Mouse (Mus musculus): ENCODE measurements around the gene Mpl. TPM values are rescaled to one million over a fixed set of nuclear protein-coding genes. Genes with fewer than 3 reads are reported as not detected.

Gene Mpl
- polyA plus RNA-seq, 1 experiment from 2014 or later: 0.10 TPM

- Histone ChIP-seq H3K4me2 (replicated peaks; ENCODE audit: low read depth) (no peak overlapping the region), H3K9ac (ENCODE audit: low read depth, low read length) (no peak overlapping the region), H3K4me3 (ENCODE audit: low read depth, low read length) (no peak overlapping the region), H3K27me3 (replicated peaks; ENCODE audit: control insufficient read depth, insufficient read depth, low read length) (no peaks in the 10 kb centered on the region), H3K36me3 (ENCODE audit: control insufficient read depth, insufficient read depth) (peaks cover 35% of the 10 kb centered on the region), H3K27ac (ENCODE audit: low read depth, low read length) (no peak overlapping the region), H3K9me3 (ENCODE audit: control insufficient read depth) (no peaks in the 10 kb centered on the region), H3K4me1 (replicated peaks; ENCODE audit: control insufficient read depth, insufficient read depth, low read length) (peaks cover 4% of the 10 kb centered on the region; the same call in 1 of the 2 replicates)
- WGBS: 86% methylated on average over 5 of the region's 5 CpGs
- ATAC-seq: no peak
- no peak for TF ChIP-seq CTCF (IDR thresholded peaks at IDR 0.05; ENCODE audit: low read depth)
Observed at GRCm38 (mm10) chr4:118410871-118411270, 46.4 kb downstream of the Mpl start.

- WGBS: under 1% methylated on average over 53 of the region's 53 CpGs
Observed at GRCm38 (mm10) chr4:118409142-118409900, 48.0 kb downstream of the Mpl start, which contains the start of the genes Szt2 and Med8. Gene Szt2, minus strand, starts transcription at chr4:118409273. Gene Med8, plus strand, starts transcription at chr4:118409337.

GRCm38 (mm10) chr4:118402701-118403100 lies 54.6 kb downstream of the Mpl start:
- no peak for ATAC-seq
- no peak for TF ChIP-seq CTCF (IDR thresholded peaks at IDR 0.05; ENCODE audit: low read depth)
- no peaks in the 10 kb centered on the region for H3K9me3 ChIP-seq (ENCODE audit: control insufficient read depth)
- no peaks in the 10 kb centered on the region for H3K27me3 ChIP-seq (replicated peaks; ENCODE audit: control insufficient read depth, insufficient read depth, low read length)
- 92% methylated on average over 12 of the region's 12 CpGs for WGBS
- no peak overlapping the region for H3K9ac ChIP-seq (ENCODE audit: low read depth, low read length)
- H3K4me3 ChIP-seq (ENCODE audit: low read depth, low read length): no peak overlapping the region
- no peak overlapping the region for H3K4me2 ChIP-seq (replicated peaks; ENCODE audit: low read depth)
- peaks cover 60% of the 10 kb centered on the region for H3K36me3 ChIP-seq (ENCODE audit: control insufficient read depth, insufficient read depth)
- H3K4me1 ChIP-seq (replicated peaks; ENCODE audit: control insufficient read depth, insufficient read depth, low read length): no peaks in the 10 kb centered on the region
- no peak overlapping the region for H3K27ac ChIP-seq (ENCODE audit: low read depth, low read length)

More at GRCm38 (mm10) chr4:118409142-118409900, 48.0 kb downstream of the Mpl start, which contains the start of the genes Szt2 and Med8:
- peak; percentile 96 for ATAC-seq
- no peak for TF ChIP-seq CTCF (IDR thresholded peaks at IDR 0.05; ENCODE audit: low read depth)
- Histone ChIP-seq H3K4me2 (replicated peaks; ENCODE audit: low read depth) (peak within 1 kb of the TSS; percentile 81), H3K4me1 (replicated peaks; ENCODE audit: control insufficient read depth, insufficient read depth, low read length) (peaks cover 4% of the 10 kb centered on the region; the same call in 1 of the 2 replicates), H3K9me3 (ENCODE audit: control insufficient read depth) (no peaks in the 10 kb centered on the region), H3K4me3 (ENCODE audit: low read depth, low read length) (peak within 1 kb of the TSS; percentile 83), H3K36me3 (ENCODE audit: control insufficient read depth, insufficient read depth) (peaks cover 26% of the 10 kb centered on the region), H3K27ac (ENCODE audit: low read depth, low read length) (peak within 1 kb of the TSS; percentile 73), H3K27me3 (replicated peaks; ENCODE audit: control insufficient read depth, insufficient read depth, low read length) (no peaks in the 10 kb centered on the region), H3K9ac (ENCODE audit: low read depth, low read length) (peak within 1 kb of the TSS; percentile 82)

- 84% methylated on average over 5 of the region's 5 CpGs for WGBS
- H3K4me2 ChIP-seq (replicated peaks; ENCODE audit: low read depth): no peak overlapping the region
- no peaks in the 10 kb centered on the region for H3K27me3 ChIP-seq (replicated peaks; ENCODE audit: control insufficient read depth, insufficient read depth, low read length)
- H3K9ac ChIP-seq (ENCODE audit: low read depth, low read length): no peak overlapping the region
- H3K9me3 ChIP-seq (ENCODE audit: control insufficient read depth): no peaks in the 10 kb centered on the region
- no peaks in the 10 kb centered on the region for H3K4me1 ChIP-seq (replicated peaks; ENCODE audit: control insufficient read depth, insufficient read depth, low read length)
- no peak for TF ChIP-seq CTCF (IDR thresholded peaks at IDR 0.05; ENCODE audit: low read depth)
- no peak overlapping the region for H3K4me3 ChIP-seq (ENCODE audit: low read depth, low read length)
- no peak for ATAC-seq
- H3K36me3 ChIP-seq (ENCODE audit: control insufficient read depth, insufficient read depth): peaks cover 66% of the 10 kb centered on the region
- no peak overlapping the region for H3K27ac ChIP-seq (ENCODE audit: low read depth, low read length)
Observed at GRCm38 (mm10) chr4:118401918-118402317, 55.4 kb downstream of the Mpl start.

GRCm38 (mm10) chr4:118401421-118401820 lies 55.9 kb downstream of the Mpl start:
- no peak for ATAC-seq
- Histone ChIP-seq H3K27ac (ENCODE audit: low read depth, low read length) (no peak overlapping the region), H3K36me3 (ENCODE audit: control insufficient read depth, insufficient read depth) (peaks cover 71% of the 10 kb centered on the region), H3K4me3 (ENCODE audit: low read depth, low read length) (no peak overlapping the region), H3K4me1 (replicated peaks; ENCODE audit: control insufficient read depth, insufficient read depth, low read length) (no peaks in the 10 kb centered on the region), H3K9me3 (ENCODE audit: control insufficient read depth) (no peaks in the 10 kb centered on the region), H3K4me2 (replicated peaks; ENCODE audit: low read depth) (no peak overlapping the region), H3K9ac (ENCODE audit: low read depth, low read length) (no peak overlapping the region), H3K27me3 (replicated peaks; ENCODE audit: control insufficient read depth, insufficient read depth, low read length) (no peaks in the 10 kb centered on the region)
- TF ChIP-seq CTCF (IDR thresholded peaks at IDR 0.05; ENCODE audit: low read depth): no peak
- 87% methylated on average over 3 of the region's 3 CpGs for WGBS

GRCm38 (mm10) chr4:118398400-118398799 lies 58.9 kb downstream of the Mpl start:
- H3K4me1 ChIP-seq (replicated peaks; ENCODE audit: control insufficient read depth, insufficient read depth, low read length): no peaks in the 10 kb centered on the region
- no peak overlapping the region for H3K4me2 ChIP-seq (replicated peaks; ENCODE audit: low read depth)
- no peak overlapping the region for H3K27ac ChIP-seq (ENCODE audit: low read depth, low read length)
- H3K27me3 ChIP-seq (replicated peaks; ENCODE audit: control insufficient read depth, insufficient read depth, low read length): no peaks in the 10 kb centered on the region
- no peak for ATAC-seq
- TF ChIP-seq CTCF (IDR thresholded peaks at IDR 0.05; ENCODE audit: low read depth): no peak
- H3K9me3 ChIP-seq (ENCODE audit: control insufficient read depth): no peaks in the 10 kb centered on the region
- WGBS: 93% methylated on average over 6 of the region's 6 CpGs
- no peak overlapping the region for H3K9ac ChIP-seq (ENCODE audit: low read depth, low read length)
- H3K36me3 ChIP-seq (ENCODE audit: control insufficient read depth, insufficient read depth): peaks cover 76% of the 10 kb centered on the region
- H3K4me3 ChIP-seq (ENCODE audit: low read depth, low read length): no peak overlapping the region

Measured in intestine, postnatal 0 days (tissue).